Mouse (Mus musculus): ENCODE results near the gene Mrpl24. TPM values are rescaled to one million over a fixed set of nuclear protein-coding genes. Genes with fewer than 3 reads are reported as not detected.
A peak's percentile ranks its signal among the peaks of the same experiment; 100 is the strongest.

Mrpl24 gene
- total and polyA plus RNA-seq, 3 experiments = 123 to 176 (median 166) TPM

GRCm38 (mm10) chr3:87959371-87959770 lies 40.1 kb downstream of the Mrpl24 start:
- DNase-seq (ENCODE audit: extremely low read depth) = no peak
- Histone ChIP-seq H3K27me3 (replicated peaks) (peaks cover 58% of the 10 kb centered on the region), H3K9me3 (replicated peaks; ENCODE audit: low read length) (no peaks in the 10 kb centered on the region), H3K4me1 (ENCODE audit: control insufficient read depth in 1 of 2, insufficient read depth in 2 of 2) (peaks cover 0 to 4% of the 10 kb centered on the region in 2 experiments; a peak in 2 of 4 replicates), H3K4me3 (replicated peaks in 1 of 3; ENCODE audit: low read depth in 2 of 3, low read length in 2 of 3, poor library complexity in 1 of 3) (no peak overlapping the region), H3K4me2 (ENCODE audit: insufficient read depth, low read depth, poor library complexity, severe bottlenecking) (no peak overlapping the region), H3K9ac (ENCODE audit: insufficient read depth, low read depth) (no peak overlapping the region), H3K36me3 (replicated peaks in 1 of 2; ENCODE audit: control insufficient read depth in 1 of 2, insufficient read depth in 1 of 2, low read length in 1 of 2) (no peaks in the 10 kb centered on the region), H3K27ac (ENCODE audit: insufficient read depth, low read depth) (no peak overlapping the region), H3K79me2 (replicated peaks; ENCODE audit: control insufficient read depth, extremely low read depth, insufficient read depth, poor library complexity, severe bottlenecking) (no peaks in the 10 kb centered on the region)
- in situ Hi-C loops (cut with MboI; ENCODE audit: low pct_ligation_motif_present, low pct_unique_long_range_greater_than_20kb, low sequenced_read_pairs) (no loop called here), dilution Hi-C loops (cut with MboI; ENCODE audit: extremely low pct_ligation_motif_present, extremely low pct_unique_long_range_greater_than_20kb, low sequenced_read_pairs) (no loop called here)
- TF ChIP-seq RCOR1 (conservative IDR thresholded peaks at IDR 0.05; ENCODE audit: low read depth, low read length) (no peak), ZNF384 (IDR thresholded peaks at IDR 0.05; ENCODE audit: low read depth, low read length) (no peak), E2F4 (IDR thresholded peaks at IDR 0.05; ENCODE audit: insufficient replicate concordance, low read depth, low read length) (no peak), NRF1 (IDR thresholded peaks at IDR 0.05; ENCODE audit: low read depth, low read length) (no peak), TCF12 (IDR thresholded peaks at IDR 0.05; ENCODE audit: low read depth, low read length) (no peak)

GRCm38 (mm10) chr3:87960191-87960585 lies 40.9 kb downstream of the Mrpl24 start:
- H3K4me1 ChIP-seq (ENCODE audit: control insufficient read depth in 1 of 2, insufficient read depth in 2 of 2) = peaks cover 0 to 4% of the 10 kb centered on the region in 2 experiments; a peak in 2 of 4 replicates
- 0 out of 2 replicates have a peak overlapping the region, but pooled peaks have one; percentile 29 for H3K4me2 ChIP-seq (ENCODE audit: insufficient read depth, low read depth, poor library complexity, severe bottlenecking)
- H3K9ac ChIP-seq (ENCODE audit: insufficient read depth, low read depth) = no peak overlapping the region
- H3K36me3 ChIP-seq (replicated peaks in 1 of 2; ENCODE audit: control insufficient read depth in 1 of 2, insufficient read depth in 1 of 2, low read length in 1 of 2) = no peaks in the 10 kb centered on the region
- peaks cover 63% of the 10 kb centered on the region for H3K27me3 ChIP-seq (replicated peaks)
- TF ChIP-seq SMC3 (IDR thresholded peaks at IDR 0.05; ENCODE audit: low read depth, low read length) (no peak), ZMIZ1 (IDR thresholded peaks at IDR 0.05; ENCODE audit: low read depth, low read length) (no peak), ELF1 (IDR thresholded peaks at IDR 0.05; ENCODE audit: low read depth, low read length) (no peak), MAX (IDR thresholded peaks at IDR 0.05; ENCODE audit: low read length) (no peak), ZC3H11A (IDR thresholded peaks at IDR 0.05; ENCODE audit: low read depth, low read length) (no peak), JUN (IDR thresholded peaks at IDR 0.05; ENCODE audit: insufficient read depth, low read depth, low read length) (no peak), CTCF (conservative IDR thresholded peaks at IDR 0.05 in 1 of 2, IDR thresholded peaks at IDR 0.05 in 1 of 2; ENCODE audit: low read depth in 2 of 2, low read length in 2 of 2) (no peak), MAZ (IDR thresholded peaks at IDR 0.05; ENCODE audit: low read depth, low read length) (no peak), POLR2A (IDR thresholded peaks at IDR 0.05; ENCODE audit: low read depth, low read length) (no peak), GABPA (IDR thresholded peaks at IDR 0.05; ENCODE audit: insufficient replicate concordance, low read depth, low read length) (no peak), MYC (IDR thresholded peaks at IDR 0.05; ENCODE audit: low read depth, low read length) (no peak)
- no peak overlapping the region for H3K4me3 ChIP-seq (replicated peaks in 1 of 3; ENCODE audit: low read depth in 2 of 3, low read length in 2 of 3, poor library complexity in 1 of 3)
- no peaks in the 10 kb centered on the region for H3K79me2 ChIP-seq (replicated peaks; ENCODE audit: control insufficient read depth, extremely low read depth, insufficient read depth, poor library complexity, severe bottlenecking)
- no peak for DNase-seq (ENCODE audit: extremely low read depth)
- dilution Hi-C loops (cut with MboI; ENCODE audit: extremely low pct_ligation_motif_present, extremely low pct_unique_long_range_greater_than_20kb, low sequenced_read_pairs) = no loop called here
- no peak overlapping the region for H3K27ac ChIP-seq (ENCODE audit: insufficient read depth, low read depth)
- H3K9me3 ChIP-seq (replicated peaks; ENCODE audit: low read length) = peaks cover under 1% of the 10 kb centered on the region
- in situ Hi-C loops (cut with MboI; ENCODE audit: low pct_ligation_motif_present, low pct_unique_long_range_greater_than_20kb, low sequenced_read_pairs) = no loop called here
